Comparison of ENCODE assay signal across 12 mouse cellular contexts in the genomic region with DNA sequence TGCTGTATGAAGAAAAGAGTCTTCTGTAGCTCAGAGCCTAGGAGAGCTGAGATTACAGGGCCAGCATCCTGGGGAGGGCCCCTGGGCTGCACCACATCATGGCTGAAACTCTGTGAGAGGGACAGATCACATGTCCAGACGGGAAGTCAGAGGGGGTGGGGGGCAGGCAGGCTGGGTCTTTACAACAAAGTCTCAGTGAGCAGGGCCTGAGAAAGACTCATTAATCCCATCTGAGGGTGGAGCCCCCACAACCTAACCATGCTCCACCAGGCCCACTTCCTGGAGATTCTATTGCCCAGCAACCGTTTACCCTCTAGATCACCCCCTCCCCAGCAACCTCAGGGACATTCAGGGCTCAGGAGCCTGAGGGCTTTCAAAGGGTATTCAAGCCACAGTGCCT. TPM values are rescaled to one million over a fixed set of nuclear protein-coding genes. Genes with fewer than 3 reads are reported as not detected.
DNase-seq lines count a peak whose midpoint lies in the region; ATAC-seq lines count a peak whose summit lies in the region.
"Had no signal": no experiment of that assay in that cellular context is flagged by ENCODE, and none has a peak within 500 bp of the region (broad histone marks: within the 10 kb centered on the region; RNA-seq: fewer than 3 reads in every experiment).

No protein-coding gene starts in this region.

- ATAC-seq in heart, embryonic 16.5 days (replicated peaks; ENCODE audit: extremely low read depth, insufficient read depth, low FRiP score): no peak
- no peak for ATAC-seq in midbrain, embryonic 15.5 days (replicated peaks)
- no peak for ATAC-seq in embryonic facial prominence, embryonic 11.5 days (replicated peaks; ENCODE audit: insufficient number of reproducible peaks, low FRiP score, low TSS enrichment, low read depth)
- ATAC-seq in limb, embryonic 11.5 days (ENCODE audit: insufficient number of reproducible peaks, low FRiP score, low TSS enrichment, low read depth): peak; percentile 73; the same call in 1 of the 2 replicates
- ATAC-seq: inflammation-experienced regulatory T-cells, adult 6 months had no signal

- peaks cover 9% of the 10 kb centered on the region; the same call in 1 of the 2 replicates for H3K27me3 ChIP-seq in heart, embryonic 16.5 days (ENCODE audit: control insufficient read depth, insufficient read depth, low read length)
- peaks cover 59% of the 10 kb centered on the region for H3K27me3 ChIP-seq in midbrain, embryonic 10.5 days (ENCODE audit: low read depth, poor library complexity, severe bottlenecking)
- H3K27me3 ChIP-seq in midbrain, embryonic 15.5 days (replicated peaks): peaks cover 4% of the 10 kb centered on the region; the same call in 1 of the 2 replicates
- H3K27me3 ChIP-seq in embryonic facial prominence, embryonic 11.5 days (ENCODE audit: control insufficient read depth, insufficient read depth, low read length): no peaks in the 10 kb centered on the region
- no peaks in the 10 kb centered on the region for H3K27me3 ChIP-seq in limb, embryonic 11.5 days (ENCODE audit: control insufficient read depth, insufficient read depth, low read length)

- peaks cover 33% of the 10 kb centered on the region for H3K4me1 ChIP-seq in heart, embryonic 16.5 days (ENCODE audit: control insufficient read depth, insufficient read depth, low read length)
- peaks cover 41% of the 10 kb centered on the region for H3K4me1 ChIP-seq in midbrain, embryonic 10.5 days
- H3K4me1 ChIP-seq in midbrain, embryonic 15.5 days: peaks cover 12% of the 10 kb centered on the region; the same call in 1 of the 2 replicates
- peaks cover 5% of the 10 kb centered on the region for H3K4me1 ChIP-seq in embryonic facial prominence, embryonic 11.5 days (ENCODE audit: control insufficient read depth, insufficient read depth, low read length)
- peaks cover 32% of the 10 kb centered on the region for H3K4me1 ChIP-seq in limb, embryonic 11.5 days (ENCODE audit: control insufficient read depth, insufficient read depth, low read length)

- H3K36me3 ChIP-seq in heart, embryonic 16.5 days (ENCODE audit: control insufficient read depth, insufficient read depth): no peaks in the 10 kb centered on the region
- H3K36me3 ChIP-seq in midbrain, embryonic 10.5 days: no peaks in the 10 kb centered on the region
- no peaks in the 10 kb centered on the region for H3K36me3 ChIP-seq in midbrain, embryonic 15.5 days (replicated peaks)
- no peaks in the 10 kb centered on the region for H3K36me3 ChIP-seq in embryonic facial prominence, embryonic 11.5 days (replicated peaks; ENCODE audit: control insufficient read depth, insufficient read depth, low read depth, low read length)
- H3K36me3 ChIP-seq in limb, embryonic 11.5 days (ENCODE audit: control insufficient read depth, insufficient read depth, low read length): no peaks in the 10 kb centered on the region

- H3K4me3 ChIP-seq in heart, embryonic 16.5 days (ENCODE audit: low read length): no peak overlapping the region
- H3K4me3 ChIP-seq in midbrain, embryonic 10.5 days: no peak overlapping the region
- no peak overlapping the region for H3K4me3 ChIP-seq in midbrain, embryonic 15.5 days
- H3K4me3 ChIP-seq in embryonic facial prominence, embryonic 11.5 days (ENCODE audit: low read depth, low read length): no peak overlapping the region
- H3K4me3 ChIP-seq in limb, embryonic 11.5 days (ENCODE audit: low read depth, low read length): no peak overlapping the region
- H3K4me3 ChIP-seq: megakaryocyte, embryonic 14.5 days had no signal

- intact Hi-C loops in heart, postnatal 14 days (cut with DNase I): no loop called here

- H3K9me3 ChIP-seq in heart, embryonic 16.5 days (replicated peaks; ENCODE audit: control insufficient read depth, low read length): no peaks in the 10 kb centered on the region
- no peaks in the 10 kb centered on the region for H3K9me3 ChIP-seq in midbrain, embryonic 10.5 days (replicated peaks)
- no peaks in the 10 kb centered on the region for H3K9me3 ChIP-seq in midbrain, embryonic 15.5 days
- no peaks in the 10 kb centered on the region for H3K9me3 ChIP-seq in embryonic facial prominence, embryonic 11.5 days (replicated peaks; ENCODE audit: control insufficient read depth, low read length)
- H3K9me3 ChIP-seq in limb, embryonic 11.5 days (ENCODE audit: control insufficient read depth, low read length): no peaks in the 10 kb centered on the region
- H3K9me3 ChIP-seq: megakaryocyte, embryonic 14.5 days had no signal

- H3K4me2 ChIP-seq in heart, embryonic 16.5 days (ENCODE audit: low read depth, low read length): no peak overlapping the region
- H3K4me2 ChIP-seq in midbrain, embryonic 15.5 days: no peak overlapping the region
- H3K4me2 ChIP-seq in embryonic facial prominence, embryonic 11.5 days (ENCODE audit: low read depth, low read length): no peak overlapping the region
- H3K4me2 ChIP-seq in limb, embryonic 11.5 days (ENCODE audit: low read depth, severe bottlenecking): no peak overlapping the region

- 0 out of 2 replicates have a peak overlapping the region, but pooled peaks have one; percentile 33 for H3K9ac ChIP-seq in heart, embryonic 16.5 days (ENCODE audit: low read length)
- no peak overlapping the region for H3K9ac ChIP-seq in midbrain, embryonic 15.5 days
- peak overlapping the region; percentile 33; the same call in 1 of the 2 replicates for H3K9ac ChIP-seq in embryonic facial prominence, embryonic 11.5 days (replicated peaks; ENCODE audit: low read length)
- H3K9ac ChIP-seq in limb, embryonic 11.5 days (ENCODE audit: low read length): 0 out of 2 replicates have a peak overlapping the region, but pooled peaks have one; percentile 23
- H3K9ac ChIP-seq: liver, embryonic 14.5 days had no signal

- H3K27ac ChIP-seq in heart, embryonic 16.5 days (ENCODE audit: low read length): peak overlapping the region; percentile 76
- H3K27ac ChIP-seq in midbrain, embryonic 10.5 days (replicated peaks): peak overlapping the region; percentile 74
- H3K27ac ChIP-seq in midbrain, embryonic 15.5 days: no peak overlapping the region
- peak overlapping the region; percentile 32; the same call in 1 of the 2 replicates for H3K27ac ChIP-seq in embryonic facial prominence, embryonic 11.5 days (replicated peaks; ENCODE audit: low read depth, low read length)
- peak overlapping the region; percentile 82 for H3K27ac ChIP-seq in limb, embryonic 11.5 days (replicated peaks; ENCODE audit: low read depth, low read length)
- H3K27ac ChIP-seq: liver, embryonic 14.5 days had no signal

- WGBS in heart, embryonic 16.5 days: 22% methylated on average over 2 of the region's 2 CpGs
- WGBS in midbrain, embryonic 10.5 days: 5% methylated on average over 2 of the region's 2 CpGs
- 11% methylated on average over 2 of the region's 2 CpGs for whole genome bisulfite sequencing in midbrain, embryonic 15.5 days
- 8% methylated on average over 2 of the region's 2 CpGs for WGBS in embryonic facial prominence, embryonic 11.5 days
- 3% methylated on average over 2 of the region's 2 CpGs for WGBS in limb, embryonic 11.5 days

- DNase-seq in heart, postnatal 14 days: no peak
- peak; percentile 50 for DNase-seq in midbrain, embryonic 10.5 days (ENCODE audit: low spot score)
- peak; percentile 45 for DNase-seq in embryonic facial prominence, embryonic 11.5 days (ENCODE audit: low spot score)
- peak; percentile 53 for DNase-seq in limb, embryonic 11.5 days (ENCODE audit: low spot score)
- no peak for DNase-seq in MN1 (ENCODE audit: low spot score)
- DNase-seq in adrenal gland, postnatal 4 days (ENCODE audit: low spot score in 2 of 2): no peak
- DNase-seq: cerebellum, postnatal 25 days had no signal

RNA-seq across cellular contexts. Expression of a gene that starts 2.5 kb away (rescaled TPM):
- polyA plus RNA-seq in heart, embryonic 16.5 days (2015; fragmentation: Nextera tagmentation; extraction: Ambion mirVana): 158 and 162 TPM in 2 replicates
- 100 to 1,000 TPM; 112 to 127 TPM for total RNA-seq in heart, postnatal 14 days (2021)
- 24.2 and 31.5 TPM in 2 replicates for polyA plus RNA-seq in midbrain, embryonic 10.5 days (2016; fragmentation: Nextera tagmentation; extraction: Ambion mirVana)
- polyA plus RNA-seq in midbrain, embryonic 15.5 days (2015; fragmentation: Nextera tagmentation; extraction: Ambion mirVana): 15.1 and 16.7 TPM in 2 replicates
- 61.9 and 76.6 TPM in 2 replicates for polyA plus RNA-seq in embryonic facial prominence, embryonic 11.5 days (2014; fragmentation: Nextera tagmentation; extraction: Ambion mirVana)
- polyA plus RNA-seq in limb, embryonic 11.5 days (2014; fragmentation: Nextera tagmentation; extraction: Ambion mirVana): 78.7 and 79.9 TPM in 2 replicates
- total RNA-seq in adrenal gland, postnatal 4 days (2021): 10 to 100 TPM; 71.7 to 73.5 TPM

RNA-seq across cellular contexts. Expression of a gene that starts 53.3 kb away (rescaled TPM):
- polyA plus RNA-seq in heart, embryonic 16.5 days (2015; fragmentation: Nextera tagmentation; extraction: Ambion mirVana): 10.8 and 12.4 TPM in 2 replicates
- 10 to 100 TPM; 11.5 to 11.8 TPM for total RNA-seq in heart, postnatal 14 days (2021)
- 9.4 and 12.0 TPM in 2 replicates for polyA plus RNA-seq in midbrain, embryonic 10.5 days (2016; fragmentation: Nextera tagmentation; extraction: Ambion mirVana)
- polyA plus RNA-seq in midbrain, embryonic 15.5 days (2015; fragmentation: Nextera tagmentation; extraction: Ambion mirVana): 46.5 and 49.4 TPM in 2 replicates
- 11.0 TPM in 2 replicates for polyA plus RNA-seq in embryonic facial prominence, embryonic 11.5 days (2014; fragmentation: Nextera tagmentation; extraction: Ambion mirVana)
- polyA plus RNA-seq in limb, embryonic 11.5 days (2014; fragmentation: Nextera tagmentation; extraction: Ambion mirVana): 13.8 and 14.3 TPM in 2 replicates
- 10 to 100 TPM; 12.9 to 17.8 TPM for total RNA-seq in adrenal gland, postnatal 4 days (2021)

Comparison
In these comparisons a context has a peak if more than half of its experiments do, and no peak if none do; other contexts are left out.
1. DNase-seq: peak in midbrain, embryonic 10.5 days (single experiment), embryonic facial prominence, embryonic 11.5 days (single experiment) and limb, embryonic 11.5 days (single experiment); none in heart, postnatal 14 days (0 of 2), MN1 (single experiment) and adrenal gland, postnatal 4 days (0 of 2).